Mouse (Mus musculus): ENCODE data around the gene Etnk1.
A peak's percentile ranks its signal among the peaks of the same experiment; 100 is the strongest.

- TF ChIP-seq CTCF (conservative IDR thresholded peaks at IDR 0.05 in 1 of 2, IDR thresholded peaks at IDR 0.05 in 1 of 2; ENCODE audit: low read depth in 2 of 2, low read length in 2 of 2), result peak; percentile 49 to 77; a peak in 3 of 4 replicates
- no peak for TF ChIP-seq NRF1 (IDR thresholded peaks at IDR 0.05; ENCODE audit: low read depth, low read length)
- TF ChIP-seq RAD21 (IDR thresholded peaks at IDR 0.05; ENCODE audit: low read depth, low read length), result peak; percentile 78
- TF ChIP-seq POLR2A (IDR thresholded peaks at IDR 0.05; ENCODE audit: low read depth, low read length), result no peak
Observed at GRCm38 (mm10) chr6:143174906-143175656, 8.1 kb downstream of the Etnk1 start.

All from CH12.LX (cell line).